Mouse (Mus musculus): ENCODE measurements around the gene Cdip1. TPM values are rescaled to one million over a fixed set of nuclear protein-coding genes. Genes with fewer than 3 reads are reported as not detected.

The Cdip1 gene
- polyA plus RNA-seq, 1 experiment from 2014 or later, result 112 TPM

DNA sequence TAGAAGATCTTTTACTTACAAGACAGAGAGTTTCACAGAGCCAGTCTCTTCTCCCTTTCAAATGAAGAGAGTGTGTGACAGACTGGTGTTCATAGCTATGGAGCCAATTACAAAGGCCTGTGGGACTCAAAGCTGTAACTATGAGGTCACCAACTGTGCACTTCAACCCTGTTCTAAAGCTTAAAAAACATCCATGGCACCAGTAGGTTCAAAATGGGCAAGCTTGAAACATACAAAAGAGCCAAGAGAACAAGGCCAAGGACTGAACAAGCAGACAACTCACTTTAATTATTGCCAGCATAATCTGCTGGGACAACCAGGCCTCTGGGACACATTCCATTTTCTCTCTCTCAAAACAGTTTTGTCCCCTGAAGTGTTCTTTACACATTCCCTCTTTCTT, 1.9 kb downstream of the Cdip1 start:
- peak overlapping the region; percentile 73 for H3K4me3 ChIP-seq
- H3K36me3 ChIP-seq, result peaks cover 32% of the 10 kb centered on the region
- no peaks in the 10 kb centered on the region for H3K9me3 ChIP-seq (replicated peaks)
- H3K4me1 ChIP-seq, result peaks cover 23% of the 10 kb centered on the region
- H3K27ac ChIP-seq, result no peak overlapping the region
- no peak for DNase-seq (ENCODE audit: low spot score)
- H3K27me3 ChIP-seq (ENCODE audit: low read depth, poor library complexity, severe bottlenecking), result no peaks in the 10 kb centered on the region

GRCm38 (mm10) chr16:4785706-4786105, 4.4 kb downstream of the Cdip1 start:
- Histone ChIP-seq H3K36me3 (peaks cover 42% of the 10 kb centered on the region), H3K27me3 (ENCODE audit: low read depth, poor library complexity, severe bottlenecking) (no peaks in the 10 kb centered on the region), H3K4me1 (peaks cover 23% of the 10 kb centered on the region), H3K27ac (no peak overlapping the region), H3K9me3 (replicated peaks) (no peaks in the 10 kb centered on the region), H3K4me3 (no peak overlapping the region)
- no peak for DNase-seq (ENCODE audit: low spot score)
- 85% methylated on average over 4 of the region's 4 CpGs for WGBS

DNA sequence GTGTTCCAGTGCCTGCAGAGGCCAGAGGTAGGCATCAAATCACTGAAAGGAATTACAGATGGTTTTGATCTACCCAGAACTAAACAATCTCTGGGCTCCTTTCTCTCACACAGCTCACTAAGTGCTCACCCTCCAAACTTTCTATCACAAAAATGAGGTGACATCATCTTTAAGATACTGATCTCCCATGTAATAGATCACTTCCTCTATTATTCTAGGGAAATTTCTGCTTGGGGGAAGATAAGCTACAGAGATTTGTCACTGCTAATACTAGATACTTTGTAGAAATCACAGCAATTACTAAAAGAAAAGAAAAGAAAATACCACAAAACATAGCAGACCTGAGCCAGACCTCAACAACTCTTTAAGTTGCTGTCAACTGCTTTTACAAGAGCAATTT, 7.6 kb downstream of the Cdip1 start:
- Histone ChIP-seq H3K4me1 (peaks cover 2% of the 10 kb centered on the region), H3K27ac (no peak overlapping the region), H3K9me3 (replicated peaks) (no peaks in the 10 kb centered on the region), H3K36me3 (peaks cover 61% of the 10 kb centered on the region), H3K4me3 (no peak overlapping the region), H3K27me3 (ENCODE audit: low read depth, poor library complexity, severe bottlenecking) (no peaks in the 10 kb centered on the region)
- no peak for DNase-seq (ENCODE audit: low spot score)

DNA sequence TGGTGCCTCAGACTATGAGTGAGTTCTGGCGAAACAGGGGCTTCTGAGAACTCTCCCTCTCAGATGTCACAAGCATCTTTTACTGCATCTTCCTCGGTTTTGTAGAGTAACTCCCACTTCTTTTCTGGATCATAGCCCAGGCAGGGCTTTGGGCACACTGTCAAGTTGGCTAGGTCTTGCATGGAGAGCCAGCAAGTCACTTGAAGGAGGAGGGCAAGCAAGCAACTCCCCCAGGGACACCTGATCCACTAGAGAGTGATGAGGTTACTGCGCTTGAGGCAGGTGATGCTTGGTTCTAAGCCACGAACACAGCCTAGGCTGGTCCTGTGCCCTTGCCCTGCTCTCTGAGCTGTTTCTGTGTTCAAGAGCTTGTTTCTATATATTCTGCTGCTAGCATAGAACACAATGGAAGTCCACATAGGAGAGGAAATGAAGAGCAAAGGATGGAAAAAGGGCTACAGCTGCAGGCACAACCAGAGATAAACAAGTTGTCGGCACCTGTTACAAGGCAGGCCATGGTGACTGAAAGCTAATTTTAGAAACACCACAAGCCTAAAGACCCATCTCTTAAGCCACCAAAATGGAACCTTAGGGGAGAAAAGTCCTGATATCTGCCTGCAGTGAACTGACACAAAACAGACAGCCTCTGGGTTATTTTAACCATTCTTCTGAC, 8.4 kb downstream of the Cdip1 start:
- H3K4me3 ChIP-seq, result no peak overlapping the region
- 91% methylated on average over 5 of the region's 5 CpGs for WGBS
- peaks cover 61% of the 10 kb centered on the region for H3K36me3 ChIP-seq
- no peaks in the 10 kb centered on the region; the same call in 1 of the 2 replicates for H3K4me1 ChIP-seq
- H3K9me3 ChIP-seq (replicated peaks), result no peaks in the 10 kb centered on the region
- no peak for DNase-seq (ENCODE audit: low spot score)
- no peak overlapping the region for H3K27ac ChIP-seq
- no peaks in the 10 kb centered on the region for H3K27me3 ChIP-seq (ENCODE audit: low read depth, poor library complexity, severe bottlenecking)

- no peak for DNase-seq (ENCODE audit: low spot score)
- no peaks in the 10 kb centered on the region for H3K9me3 ChIP-seq (replicated peaks)
- no peak overlapping the region for H3K27ac ChIP-seq
- H3K4me3 ChIP-seq, result no peak overlapping the region
- no peaks in the 10 kb centered on the region for H3K27me3 ChIP-seq (ENCODE audit: low read depth, poor library complexity, severe bottlenecking)
- peaks cover 51% of the 10 kb centered on the region for H3K36me3 ChIP-seq
- 94% methylated on average over 4 of the region's 4 CpGs for WGBS
- H3K4me1 ChIP-seq, result no peaks in the 10 kb centered on the region; the same call in 1 of the 2 replicates
Measured at GRCm38 (mm10) chr16:4778940-4779339, 11.2 kb downstream of the Cdip1 start.

DNA sequence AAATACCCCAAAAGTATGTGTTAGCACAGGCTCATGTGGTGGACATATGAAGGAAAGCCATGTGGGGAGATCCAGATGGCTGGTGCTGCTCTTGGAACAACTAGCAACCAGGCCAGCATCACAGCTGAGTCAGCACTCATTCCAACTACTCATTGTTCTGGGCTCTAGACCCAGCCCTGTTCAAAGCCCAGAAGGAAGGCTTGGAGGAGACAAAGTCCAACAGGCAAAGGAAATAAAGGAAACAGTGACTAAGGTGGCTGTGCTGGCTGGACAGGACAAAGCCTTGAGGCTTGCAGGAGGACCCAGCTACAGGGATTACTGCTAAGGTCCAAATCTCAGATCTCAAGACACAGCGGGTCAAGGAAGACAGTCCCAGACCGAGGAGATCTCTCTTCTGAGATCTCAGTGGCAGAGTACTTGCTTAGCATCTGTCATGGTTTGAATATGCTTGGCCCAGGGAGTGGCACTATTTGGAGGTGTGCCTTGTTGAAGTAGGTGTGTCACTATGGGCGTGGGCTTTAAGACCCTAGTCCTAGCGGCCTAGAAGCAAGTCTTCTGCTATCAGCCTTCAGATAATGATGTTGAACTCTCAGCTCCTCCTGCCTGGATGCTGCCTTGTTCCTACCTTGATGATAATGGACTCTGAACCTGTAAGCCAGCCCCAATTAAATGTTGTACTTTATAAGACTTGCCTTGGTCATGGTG, 12.0 kb downstream of the Cdip1 start:
- peaks cover 42% of the 10 kb centered on the region for H3K36me3 ChIP-seq
- WGBS, result 89% methylated on average over 4 of the region's 4 CpGs
- H3K27ac ChIP-seq, result no peak overlapping the region
- H3K9me3 ChIP-seq (replicated peaks), result no peaks in the 10 kb centered on the region
- no peaks in the 10 kb centered on the region for H3K27me3 ChIP-seq (ENCODE audit: low read depth, poor library complexity, severe bottlenecking)
- H3K4me3 ChIP-seq, result no peak overlapping the region
- DNase-seq (ENCODE audit: low spot score), result no peak
- H3K4me1 ChIP-seq, result no peaks in the 10 kb centered on the region; the same call in 1 of the 2 replicates

DNA sequence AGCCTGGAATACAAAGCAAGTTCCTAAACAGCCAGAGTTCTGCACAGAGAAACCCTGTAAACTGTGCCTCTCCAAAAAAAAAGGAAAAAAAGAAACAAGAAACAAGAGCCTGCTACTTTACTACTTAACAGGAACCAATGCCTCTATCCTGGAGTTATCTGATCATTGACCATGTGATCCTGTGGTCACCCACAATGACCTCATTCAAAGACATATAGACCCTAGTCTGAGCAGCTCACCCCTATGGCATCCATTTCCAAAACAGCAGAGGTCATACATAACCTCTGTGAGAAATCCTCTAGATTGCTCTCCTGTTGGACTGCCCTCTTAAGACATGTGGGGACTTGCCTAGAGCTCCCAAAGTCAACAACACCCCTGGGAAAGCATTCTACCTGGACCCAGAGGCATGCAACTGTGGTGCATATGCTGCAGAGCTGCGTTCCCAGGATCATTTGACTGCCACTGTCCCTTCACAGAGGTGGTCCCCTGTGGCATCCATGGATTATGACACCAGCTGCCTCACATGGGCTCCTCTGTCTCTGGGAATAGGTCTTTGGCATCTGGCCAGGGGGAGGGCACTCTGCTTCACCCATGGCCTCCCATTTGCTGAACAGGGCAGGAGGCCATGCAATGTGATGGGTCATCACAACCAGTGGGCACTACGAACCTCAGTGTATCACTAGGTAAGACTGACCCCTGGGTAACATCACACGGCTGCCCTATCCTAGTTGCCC, 12.8 kb downstream of the Cdip1 start:
- Histone ChIP-seq H3K36me3 (peaks cover 42% of the 10 kb centered on the region), H3K27ac (no peak overlapping the region), H3K27me3 (ENCODE audit: low read depth, poor library complexity, severe bottlenecking) (no peaks in the 10 kb centered on the region), H3K4me3 (no peak overlapping the region), H3K4me1 (no peaks in the 10 kb centered on the region), H3K9me3 (replicated peaks) (no peaks in the 10 kb centered on the region)
- WGBS, result 90% methylated on average over 3 of the region's 3 CpGs
- DNase-seq (ENCODE audit: low spot score), result no peak

- Histone ChIP-seq H3K36me3 (peaks cover 59% of the 10 kb centered on the region), H3K4me3 (no peak overlapping the region), H3K9me3 (replicated peaks) (no peaks in the 10 kb centered on the region), H3K4me1 (no peaks in the 10 kb centered on the region), H3K27me3 (ENCODE audit: low read depth, poor library complexity, severe bottlenecking) (no peaks in the 10 kb centered on the region), H3K27ac (no peak overlapping the region)
- no peak for DNase-seq (ENCODE audit: low spot score)
- WGBS, result 67% methylated on average over 1 of the region's 1 CpGs
Measured at GRCm38 (mm10) chr16:4773289-4773970, 16.7 kb downstream of the Cdip1 start.

DNA sequence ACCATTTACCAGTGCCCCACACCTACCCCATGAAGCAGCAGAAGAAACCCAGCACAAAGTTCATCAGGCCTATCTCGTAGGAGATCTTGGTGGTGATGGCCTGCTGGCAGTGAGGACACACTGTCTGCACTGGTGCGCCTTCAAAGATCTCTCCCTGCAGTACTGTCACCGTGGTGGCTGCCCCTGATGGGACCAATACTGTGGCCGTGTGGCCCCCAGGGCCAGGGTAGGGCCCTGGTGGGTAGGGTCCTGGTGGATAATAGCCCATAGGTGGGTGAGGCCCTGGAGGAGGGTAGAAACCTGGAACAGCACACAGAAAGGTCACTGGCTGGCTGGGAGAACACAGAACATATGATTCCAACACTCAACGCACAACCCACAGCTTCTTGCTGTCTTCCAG, 21.4 kb downstream of the Cdip1 start:
- no peak for DNase-seq (ENCODE audit: low spot score)
- H3K27ac ChIP-seq, result no peak overlapping the region
- H3K36me3 ChIP-seq, result peaks cover 89% of the 10 kb centered on the region
- no peaks in the 10 kb centered on the region for H3K9me3 ChIP-seq (replicated peaks)
- H3K27me3 ChIP-seq (ENCODE audit: low read depth, poor library complexity, severe bottlenecking), result no peaks in the 10 kb centered on the region
- H3K4me3 ChIP-seq, result no peak overlapping the region
- H3K4me1 ChIP-seq, result no peaks in the 10 kb centered on the region
- 93% methylated on average over 5 of the region's 5 CpGs for WGBS

GRCm38 (mm10) chr16:4767012-4767790, 22.9 kb downstream of the Cdip1 start:
- DNase-seq (ENCODE audit: low spot score), result no peak
- 89% methylated on average over 6 of the region's 6 CpGs for WGBS

GRCm38 (mm10) chr16:4765852-4766251, 24.2 kb downstream of the Cdip1 start:
- 91% methylated on average over 2 of the region's 2 CpGs for WGBS

More at GRCm38 (mm10) chr16:4767012-4767790, 22.9 kb downstream of the Cdip1 start:
- H3K27me3 ChIP-seq (ENCODE audit: low read depth, poor library complexity, severe bottlenecking), result no peaks in the 10 kb centered on the region
- H3K4me1 ChIP-seq, result no peaks in the 10 kb centered on the region
- H3K36me3 ChIP-seq, result peaks cover 96% of the 10 kb centered on the region
- H3K4me3 ChIP-seq, result no peak overlapping the region
- no peaks in the 10 kb centered on the region for H3K9me3 ChIP-seq (replicated peaks)
- no peak overlapping the region for H3K27ac ChIP-seq

GRCm38 (mm10) chr16:4763276-4763675, 26.8 kb downstream of the Cdip1 start:
- no peak for DNase-seq (ENCODE audit: low spot score)
- Histone ChIP-seq H3K27ac (no peak overlapping the region), H3K4me1 (no peaks in the 10 kb centered on the region), H3K9me3 (replicated peaks) (no peaks in the 10 kb centered on the region), H3K4me3 (no peak overlapping the region), H3K36me3 (peaks cover 58% of the 10 kb centered on the region), H3K27me3 (ENCODE audit: low read depth, poor library complexity, severe bottlenecking) (no peaks in the 10 kb centered on the region)
- WGBS, result 40% methylated on average over 2 of the region's 2 CpGs

More at GRCm38 (mm10) chr16:4765852-4766251, 24.2 kb downstream of the Cdip1 start:
- Histone ChIP-seq H3K36me3 (peaks cover 84% of the 10 kb centered on the region), H3K27ac (no peak overlapping the region), H3K9me3 (replicated peaks) (no peaks in the 10 kb centered on the region), H3K4me1 (no peaks in the 10 kb centered on the region), H3K27me3 (ENCODE audit: low read depth, poor library complexity, severe bottlenecking) (no peaks in the 10 kb centered on the region), H3K4me3 (no peak overlapping the region)
- no peak for DNase-seq (ENCODE audit: low spot score)

Data from limb, embryonic 10.5 days (tissue).